9 mouse cellular contexts compared by ENCODE assay signal in genomic region chr6:30628152-30628551, GRCm38 (mm10). TPM values are rescaled to one million over a fixed set of nuclear protein-coding genes. Genes with fewer than 3 reads are reported as not detected.
DNase-seq lines count a peak whose midpoint lies in the region; ATAC-seq and TF ChIP-seq lines count a peak whose summit lies in the region.
"Had no signal": no experiment of that assay in that cellular context is flagged by ENCODE, and none has a peak within 500 bp of the region (broad histone marks: within the 10 kb centered on the region; RNA-seq: fewer than 3 reads in every experiment).

No protein-coding gene starts in this region.

- TF ChIP-seq EP300 in liver, postnatal 0 days (IDR thresholded peaks at IDR 0.05; ENCODE audit: low read depth): no peak

- no peak overlapping the region for H3K4me2 ChIP-seq in embryonic facial prominence, embryonic 14.5 days (ENCODE audit: low read depth, low read length)
- H3K4me2 ChIP-seq in limb, embryonic 14.5 days (replicated peaks; ENCODE audit: low read depth, low read length, severe bottlenecking): no peak overlapping the region
- no peak overlapping the region for H3K4me2 ChIP-seq in liver, postnatal 0 days (ENCODE audit: low read depth, low read length)

- no peak for TF ChIP-seq CTCF in liver, postnatal 0 days (IDR thresholded peaks at IDR 0.05; ENCODE audit: low read depth)

- no peaks in the 10 kb centered on the region for H3K27me3 ChIP-seq in embryonic facial prominence, embryonic 14.5 days (replicated peaks; ENCODE audit: control insufficient read depth, insufficient read depth, low read length)
- H3K27me3 ChIP-seq in limb, embryonic 14.5 days (ENCODE audit: control insufficient read depth, insufficient read depth, low read length): no peaks in the 10 kb centered on the region
- no peaks in the 10 kb centered on the region; the same call in 1 of the 2 replicates for H3K27me3 ChIP-seq in liver, postnatal 0 days (ENCODE audit: insufficient read depth, low read length)

- H3K9me3 ChIP-seq in embryonic facial prominence, embryonic 14.5 days (ENCODE audit: control insufficient read depth, low read length): no peaks in the 10 kb centered on the region
- no peaks in the 10 kb centered on the region for H3K9me3 ChIP-seq in limb, embryonic 14.5 days (ENCODE audit: control insufficient read depth, low read length)
- H3K9me3 ChIP-seq in liver, postnatal 0 days (ENCODE audit: low read length): no peaks in the 10 kb centered on the region

- 0 out of 2 replicates have a peak, but pooled peaks cover 9% of the 10 kb centered on the region for H3K4me1 ChIP-seq in embryonic facial prominence, embryonic 14.5 days (ENCODE audit: control insufficient read depth, insufficient read depth, low read length)
- H3K4me1 ChIP-seq in limb, embryonic 14.5 days (ENCODE audit: control insufficient read depth, insufficient read depth, low read length): peaks cover 21% of the 10 kb centered on the region
- H3K4me1 ChIP-seq in liver, postnatal 0 days (ENCODE audit: insufficient read depth): no peaks in the 10 kb centered on the region

- peak overlapping the region; percentile 42; the same call in 1 of the 2 replicates for H3K27ac ChIP-seq in embryonic facial prominence, embryonic 14.5 days (replicated peaks; ENCODE audit: low read depth, low read length)
- H3K27ac ChIP-seq in limb, embryonic 14.5 days (replicated peaks; ENCODE audit: low read depth, low read length): peak overlapping the region; percentile 19; the same call in 1 of the 2 replicates
- H3K27ac ChIP-seq in liver, postnatal 0 days (ENCODE audit: low read depth): no peak overlapping the region

- WGBS in embryonic facial prominence, embryonic 14.5 days: 34% methylated on average over 6 of the region's 6 CpGs
- WGBS in limb, embryonic 14.5 days: 35% methylated on average over 6 of the region's 6 CpGs
- WGBS in liver, postnatal 0 days (ENCODE audit: insufficient replicate concordance): 74% methylated on average over 6 of the region's 6 CpGs

- no peak overlapping the region for H3K9ac ChIP-seq in embryonic facial prominence, embryonic 14.5 days (ENCODE audit: low read depth, low read length)
- no peak overlapping the region for H3K9ac ChIP-seq in limb, embryonic 14.5 days (ENCODE audit: low read depth, low read length, severe bottlenecking)
- no peak overlapping the region for H3K9ac ChIP-seq in liver, postnatal 0 days (replicated peaks)

- peak; percentile 89 for ATAC-seq in embryonic facial prominence, embryonic 14.5 days (ENCODE audit: low read depth)
- peak; percentile 73; the same call in 1 of the 2 replicates for ATAC-seq in limb, embryonic 14.5 days (ENCODE audit: low FRiP score, low read depth)
- no peak for ATAC-seq in liver, postnatal 0 days

- no peak overlapping the region for H3K4me3 ChIP-seq in embryonic facial prominence, embryonic 14.5 days (ENCODE audit: low read depth, low read length)
- H3K4me3 ChIP-seq in limb, embryonic 14.5 days (replicated peaks; ENCODE audit: low read length): no peak overlapping the region
- no peak overlapping the region for H3K4me3 ChIP-seq in liver, postnatal 0 days (ENCODE audit: low read depth, low read length)

- TF ChIP-seq POLR2A in limb, embryonic 14.5 days (IDR thresholded peaks at IDR 0.05; ENCODE audit: borderline replicate concordance, extremely low read depth, insufficient read depth, insufficient read length): no peak

- H3K36me3 ChIP-seq in embryonic facial prominence, embryonic 14.5 days (ENCODE audit: control insufficient read depth, insufficient read depth, low read length): no peaks in the 10 kb centered on the region
- no peaks in the 10 kb centered on the region for H3K36me3 ChIP-seq in limb, embryonic 14.5 days (ENCODE audit: control insufficient read depth, insufficient read depth, low read length)
- no peaks in the 10 kb centered on the region for H3K36me3 ChIP-seq in liver, postnatal 0 days (replicated peaks; ENCODE audit: insufficient read depth, low read length)

- peak; percentile 33 for DNase-seq in adrenal gland, adult 8-10 months
- DNase-seq in adrenal gland, postnatal 25 days: no peak
- peak; percentile 26 for DNase-seq in A20 (ENCODE audit: low read depth, low spot score)
- peak; percentile 90 for DNase-seq in embryonic facial prominence, embryonic 14.5 days (ENCODE audit: low spot score)
- DNase-seq in limb, embryonic 14.5 days (ENCODE audit: low spot score): no peak
- no peak for DNase-seq in liver, postnatal 0 days
- no peak for DNase-seq in kidney, adult 9 months
- DNase-seq in spleen, postnatal 10 days (ENCODE audit: low spot score in 2 of 2): no peak

RNA-seq across cellular contexts. Expression of gene Cpa1, which starts 10.9 kb away (rescaled TPM):
- total RNA-seq in adrenal gland, adult 8-10 months (2022): not detected
- total RNA-seq in adrenal gland, postnatal 25 days (2021): not detected in 2 replicates
- 1.3 and 1.7 TPM in 2 replicates for polyA plus RNA-seq in embryonic facial prominence, embryonic 14.5 days (2014; fragmentation: Nextera tagmentation; extraction: Ambion mirVana)
- 1.4 and 2.8 TPM in 2 replicates for polyA plus RNA-seq in limb, embryonic 14.5 days (2012; rRNA removed)
- polyA plus RNA-seq in limb, embryonic 14.5 days (2014; fragmentation: Nextera tagmentation; extraction: Ambion mirVana): 1.1 and 1.3 TPM in 2 replicates
- polyA plus RNA-seq in liver, postnatal 0 days (2015; fragmentation: Nextera tagmentation; extraction: Ambion mirVana): 0.15 and 2.7 TPM in 2 replicates
- total RNA-seq: monocyte, adult 5-6 weeks had no signal

RNA-seq across cellular contexts. Expression of gene Cpa5, which starts 17.3 kb away (rescaled TPM):
- not detected for total RNA-seq in adrenal gland, adult 8-10 months (2022)
- not detected in 2 replicates for total RNA-seq in adrenal gland, postnatal 25 days (2021)
- 0.92 and 1.3 TPM in 2 replicates for polyA plus RNA-seq in embryonic facial prominence, embryonic 14.5 days (2014; fragmentation: Nextera tagmentation; extraction: Ambion mirVana)
- 0.81 and 0.87 TPM in 2 replicates for polyA plus RNA-seq in limb, embryonic 14.5 days (2012; rRNA removed)
- 0.57 and 0.99 TPM in 2 replicates for polyA plus RNA-seq in limb, embryonic 14.5 days (2014; fragmentation: Nextera tagmentation; extraction: Ambion mirVana)
- not detected in 2 replicates for polyA plus RNA-seq in liver, postnatal 0 days (2015; fragmentation: Nextera tagmentation; extraction: Ambion mirVana)
- total RNA-seq: monocyte, adult 5-6 weeks had no signal

RNA-seq across cellular contexts. Expression of gene Cpa4, which starts 60.0 kb away (rescaled TPM):
- total RNA-seq in adrenal gland, adult 8-10 months (2022): 1 to 10 TPM; 1.3 to 3.0 (median 2.0) TPM
- total RNA-seq in adrenal gland, postnatal 25 days (2021): 1.2 and 1.7 TPM in 2 replicates
- polyA plus RNA-seq in embryonic facial prominence, embryonic 14.5 days (2014; fragmentation: Nextera tagmentation; extraction: Ambion mirVana): 3.0 and 3.4 TPM in 2 replicates
- 4.4 and 5.4 TPM in 2 replicates for polyA plus RNA-seq in limb, embryonic 14.5 days (2012; rRNA removed)
- polyA plus RNA-seq in limb, embryonic 14.5 days (2014; fragmentation: Nextera tagmentation; extraction: Ambion mirVana): 1.9 and 2.1 TPM in 2 replicates
- 0.05 TPM in 1 of 2 replicates, not detected in the other for polyA plus RNA-seq in liver, postnatal 0 days (2015; fragmentation: Nextera tagmentation; extraction: Ambion mirVana)
- total RNA-seq: monocyte, adult 5-6 weeks had no signal

Comparison
In these comparisons a context has a peak if more than half of its experiments do, and no peak if none do; other contexts are left out.
1. DNase-seq: peak in adrenal gland, adult 8-10 months (single experiment), A20 (single experiment) and embryonic facial prominence, embryonic 14.5 days (single experiment); none in adrenal gland, postnatal 25 days (single experiment), limb, embryonic 14.5 days (single experiment), liver, postnatal 0 days (single experiment), kidney, adult 9 months (single experiment) and spleen, postnatal 10 days (0 of 2).